Mouse (Mus musculus): ENCODE data around the gene Nbea. TPM values are rescaled to one million over a fixed set of nuclear protein-coding genes. Genes with fewer than 3 reads are reported as not detected.

Nbea gene
- total and polyA plus RNA-seq, 3 experiments: 0.04 to 0.27 TPM; not detected in 1

DNA sequence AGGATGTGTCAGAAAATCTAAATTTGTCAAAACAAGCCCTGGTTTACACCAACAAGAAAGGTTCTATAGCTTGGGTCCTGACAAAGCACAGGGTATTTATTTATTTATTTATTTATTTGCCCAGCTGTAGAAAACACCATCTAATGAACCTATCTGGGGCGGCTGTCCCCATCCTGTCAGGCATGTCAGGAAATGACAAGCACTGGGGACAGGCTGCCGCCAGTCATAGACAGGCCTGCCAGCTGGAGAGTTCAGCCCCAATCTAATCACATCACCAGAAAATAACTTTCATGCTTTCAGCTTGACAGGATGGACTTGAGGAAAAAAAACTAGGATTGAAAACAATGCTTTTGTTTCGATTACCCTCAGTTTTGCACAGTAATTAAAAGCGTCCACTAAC is 440.8 kb downstream of the Nbea start:
- Histone ChIP-seq H3K27ac (ENCODE audit: control insufficient read depth, low read depth, low read length) (no peak overlapping the region), H3K79me2 (ENCODE audit: control insufficient read depth, insufficient read depth, low read length, poor library complexity) (no peaks in the 10 kb centered on the region), H3K27me3 (ENCODE audit: control insufficient read depth in 1 of 2, insufficient read depth in 2 of 2, low read length in 2 of 2) (no peaks in the 10 kb centered on the region), H3K9ac (ENCODE audit: control insufficient read depth, low read depth, low read length, poor library complexity, severe bottlenecking) (no peak overlapping the region), H3K36me3 (ENCODE audit: control insufficient read depth in 1 of 2, insufficient read depth in 2 of 2, low read length in 2 of 2) (no peaks in the 10 kb centered on the region), H3K9me3 (replicated peaks; ENCODE audit: insufficient read depth, low read length) (no peaks in the 10 kb centered on the region), H3K4me1 (ENCODE audit: control insufficient read depth in 1 of 2, insufficient read depth in 2 of 2, low read length in 2 of 2) (no peaks in the 10 kb centered on the region), H3K4me3 (ENCODE audit: control insufficient read depth in 1 of 2, insufficient read depth in 1 of 2, low read depth in 2 of 2, low read length in 2 of 2) (no peak overlapping the region)
- DNase-seq (ENCODE audit: low read depth, low spot score): no peak
- TF ChIP-seq ZMIZ1 (IDR thresholded peaks at IDR 0.05; ENCODE audit: low read depth, low read length) (no peak), CTCF (IDR thresholded peaks at IDR 0.05 in 2 of 3, conservative IDR thresholded peaks at IDR 0.05 in 1 of 3; ENCODE audit: control insufficient read depth in 1 of 3, insufficient read depth in 1 of 3, low read depth in 2 of 3, low read length in 3 of 3, poor library complexity in 1 of 3, severe bottlenecking in 1 of 3) (no peak), SMC3 (IDR thresholded peaks at IDR 0.05; ENCODE audit: low read depth, low read length) (no peak), MAX (IDR thresholded peaks at IDR 0.05; ENCODE audit: low read length) (no peak), KAT2A (conservative IDR thresholded peaks at IDR 0.05; ENCODE audit: low read depth, low read length) (no peak)

DNA sequence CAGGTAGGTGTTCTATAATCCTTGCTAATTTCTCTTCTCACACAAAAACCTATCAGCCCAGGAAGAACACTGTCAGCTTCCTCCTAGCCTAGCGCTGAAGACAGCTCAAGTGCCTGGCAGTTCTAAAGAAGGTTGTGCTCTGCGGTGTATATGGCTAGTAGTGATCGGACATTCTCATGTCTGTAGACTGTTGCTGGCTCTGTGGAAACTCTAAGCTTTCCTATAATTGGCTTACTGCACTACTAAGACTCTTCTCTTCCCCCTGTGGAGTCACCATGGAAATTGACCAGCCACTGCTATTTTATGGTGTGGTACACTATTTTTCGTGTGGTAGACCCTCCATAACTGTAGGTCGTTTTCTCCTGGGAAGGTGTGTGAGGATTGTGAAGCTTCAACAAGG is 441.3 kb downstream of the Nbea start:
- Histone ChIP-seq H3K27me3 (ENCODE audit: control insufficient read depth in 1 of 2, insufficient read depth in 2 of 2, low read length in 2 of 2) (no peaks in the 10 kb centered on the region), H3K4me1 (ENCODE audit: control insufficient read depth in 1 of 2, insufficient read depth in 2 of 2, low read length in 2 of 2) (no peaks in the 10 kb centered on the region), H3K79me2 (ENCODE audit: control insufficient read depth, insufficient read depth, low read length, poor library complexity) (no peaks in the 10 kb centered on the region), H3K27ac (ENCODE audit: control insufficient read depth, low read depth, low read length) (no peak overlapping the region), H3K9me3 (replicated peaks; ENCODE audit: insufficient read depth, low read length) (no peaks in the 10 kb centered on the region), H3K36me3 (ENCODE audit: control insufficient read depth in 1 of 2, insufficient read depth in 2 of 2, low read length in 2 of 2) (no peaks in the 10 kb centered on the region), H3K4me3 (ENCODE audit: control insufficient read depth in 1 of 2, insufficient read depth in 1 of 2, low read depth in 2 of 2, low read length in 2 of 2) (no peak overlapping the region), H3K9ac (ENCODE audit: control insufficient read depth, low read depth, low read length, poor library complexity, severe bottlenecking) (no peak overlapping the region)
- TF ChIP-seq POLR2A (IDR thresholded peaks at IDR 0.05; ENCODE audit: control insufficient read depth in 1 of 2, insufficient read depth in 1 of 2, low read depth in 1 of 2, low read length in 2 of 2, poor library complexity in 1 of 2): no peak
- TF ChIP-seq BHLHE40 (IDR thresholded peaks at IDR 0.05; ENCODE audit: borderline replicate concordance, low read depth, low read length): no peak
- TF ChIP-seq MAFK (IDR thresholded peaks at IDR 0.05; ENCODE audit: borderline replicate concordance, low read depth, low read length): no peak
- TF ChIP-seq KAT2A (conservative IDR thresholded peaks at IDR 0.05; ENCODE audit: low read depth, low read length): no peak
- TF ChIP-seq TCF12 (IDR thresholded peaks at IDR 0.05; ENCODE audit: low read depth, low read length): no peak
- TF ChIP-seq GATA1 (IDR thresholded peaks at IDR 0.05; ENCODE audit: low read depth, low read length): no peak
- no peak for TF ChIP-seq RCOR1 (IDR thresholded peaks at IDR 0.05; ENCODE audit: low read depth, low read length)
- no peak for DNase-seq (ENCODE audit: low read depth, low spot score)

DNA sequence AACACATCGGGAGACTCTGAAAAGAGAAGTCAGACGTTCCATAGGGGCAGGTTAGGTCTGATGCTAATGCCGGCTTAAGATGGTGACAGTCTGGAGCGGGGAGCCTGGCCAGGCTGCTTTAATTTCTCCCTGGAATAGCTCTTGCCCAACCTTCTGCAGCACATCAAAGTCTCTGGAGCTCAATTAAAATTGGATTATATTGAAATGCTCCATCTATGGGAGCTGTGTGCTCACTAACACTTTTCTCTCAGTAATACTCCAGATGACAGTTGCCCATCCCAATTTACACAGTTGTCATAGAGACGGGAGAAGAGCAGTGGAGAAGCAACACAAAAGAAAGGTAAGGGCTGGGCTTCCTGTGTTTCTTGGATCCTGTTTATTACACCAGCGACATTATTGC is 442.1 kb downstream of the Nbea start:
- DNase-seq (ENCODE audit: low read depth, low spot score): no peak
- no peaks in the 10 kb centered on the region for H3K79me2 ChIP-seq (ENCODE audit: control insufficient read depth, insufficient read depth, low read length, poor library complexity)
- no peak overlapping the region for H3K4me3 ChIP-seq (ENCODE audit: control insufficient read depth in 1 of 2, insufficient read depth in 1 of 2, low read depth in 2 of 2, low read length in 2 of 2)
- H3K4me1 ChIP-seq (ENCODE audit: control insufficient read depth in 1 of 2, insufficient read depth in 2 of 2, low read length in 2 of 2): no peaks in the 10 kb centered on the region
- no peaks in the 10 kb centered on the region for H3K27me3 ChIP-seq (ENCODE audit: control insufficient read depth in 1 of 2, insufficient read depth in 2 of 2, low read length in 2 of 2)
- H3K9ac ChIP-seq (ENCODE audit: control insufficient read depth, low read depth, low read length, poor library complexity, severe bottlenecking): no peak overlapping the region
- no peak overlapping the region for H3K27ac ChIP-seq (ENCODE audit: control insufficient read depth, low read depth, low read length)
- TF ChIP-seq ZMIZ1 (IDR thresholded peaks at IDR 0.05; ENCODE audit: low read depth, low read length) (no peak), UBTF (IDR thresholded peaks at IDR 0.05; ENCODE audit: borderline replicate concordance, insufficient read depth, low read depth, low read length) (no peak), EP300 (IDR thresholded peaks at IDR 0.05; ENCODE audit: low read depth in 1 of 2, low read length in 2 of 2) (no peak), POLR2AphosphoS2 (IDR thresholded peaks at IDR 0.05; ENCODE audit: low read length) (no peak), USF2 (IDR thresholded peaks at IDR 0.05; ENCODE audit: borderline replicate concordance in 1 of 2, insufficient read depth in 1 of 2, low read depth in 1 of 2, low read length in 2 of 2) (no peak), NRF1 (IDR thresholded peaks at IDR 0.05; ENCODE audit: insufficient read depth, low read depth, low read length, poor library complexity, severe bottlenecking) (no peak), MXI1 (IDR thresholded peaks at IDR 0.05; ENCODE audit: low read depth, low read length) (no peak), MAZ (IDR thresholded peaks at IDR 0.05; ENCODE audit: low read depth, low read length) (no peak), ELF1 (IDR thresholded peaks at IDR 0.05; ENCODE audit: low read depth, low read length) (no peak), RCOR1 (IDR thresholded peaks at IDR 0.05; ENCODE audit: low read depth, low read length) (no peak), JUND (IDR thresholded peaks at IDR 0.05; ENCODE audit: low read depth, low read length) (no peak), POLR2AphosphoS5 (IDR thresholded peaks at IDR 0.05; ENCODE audit: borderline replicate concordance, low read depth, low read length) (no peak), ZNF384 (IDR thresholded peaks at IDR 0.05; ENCODE audit: low read depth, low read length) (no peak), HCFC1 (IDR thresholded peaks at IDR 0.05; ENCODE audit: low read depth, low read length) (no peak)
- H3K36me3 ChIP-seq (ENCODE audit: control insufficient read depth in 1 of 2, insufficient read depth in 2 of 2, low read length in 2 of 2): no peaks in the 10 kb centered on the region
- H3K9me3 ChIP-seq (replicated peaks; ENCODE audit: insufficient read depth, low read length): no peaks in the 10 kb centered on the region
